Mouse (Mus musculus) MEL (cell line): ENCODE data around the gene Cntn1.

Experiments used
- CHD2 ChIP-seq: IDR thresholded peaks from 2 replicates; pipeline ENCODE4 v1.6.1; 2011; ENCODE audit warnings: low read length, improper control_type of control experiment
- CTCF ChIP-seq, 3 experiments: IDR thresholded peaks in 2 of 3; conservative IDR thresholded peaks in 1 of 3; 2 replicates each; pipeline ENCODE4 v1.5.1; 2011 to 2012; ENCODE audit warnings: low read length in 3 of 3, low read depth in 2 of 3, mild to moderate bottlenecking in 2 of 3, improper control_type of control experiment in 1 of 3, inconsistent platforms in 1 of 3, mixed read lengths in 1 of 3, moderate library complexity in 1 of 3; ENCODE audit not compliant: control insufficient read depth in 1 of 3, insufficient read depth in 1 of 3, poor library complexity in 1 of 3, severe bottlenecking in 1 of 3
- EP300 ChIP-seq, 2 experiments: IDR thresholded peaks; 2 replicates each; pipeline ENCODE4 v1.6.1; 2011; ENCODE audit warnings: improper control_type of control experiment in 2 of 2, low read length in 2 of 2, low read depth in 1 of 2, mild to moderate bottlenecking in 1 of 2
- MYC ChIP-seq: IDR thresholded peaks from 2 replicates; pipeline ENCODE4 v1.6.1; 2011; ENCODE audit warnings: low read depth, mild to moderate bottlenecking, low read length, improper control_type of control experiment, moderate library complexity
- POLR2A ChIP-seq, 2 experiments: IDR thresholded peaks; 2 replicates each; pipeline ENCODE4 v1.6.1; 2011 to 2012; ENCODE audit warnings: low read length in 2 of 2, mild to moderate bottlenecking in 2 of 2, control low read depth in 1 of 2, improper control_type of control experiment in 1 of 2, low read depth in 1 of 2, moderate library complexity in 1 of 2; ENCODE audit not compliant: control insufficient read depth in 1 of 2, insufficient read depth in 1 of 2, poor library complexity in 1 of 2
- POLR2AphosphoS5 ChIP-seq: IDR thresholded peaks from 2 replicates; pipeline ENCODE4 v1.6.1; 2012; ENCODE audit warnings: low read depth, borderline replicate concordance, mild to moderate bottlenecking, inconsistent platforms, low read length, moderate library complexity, mixed read lengths
- TCF12 ChIP-seq: IDR thresholded peaks from 2 replicates; pipeline ENCODE4 v1.6.1; 2014; ENCODE audit warnings: low read depth, mild to moderate bottlenecking, inconsistent platforms, low read length, improper control_type of control experiment, moderate library complexity
- ZKSCAN1 ChIP-seq: IDR thresholded peaks from 2 replicates; pipeline ENCODE4 v1.6.1; 2012; ENCODE audit warnings: low read depth, mild to moderate bottlenecking, inconsistent platforms, low read length, improper control_type of control experiment, moderate library complexity

GRCm38 (mm10) chr15:92001431-92001830 lies 49.5 kb upstream of the Cntn1 start:
- TF ChIP-seq ZKSCAN1 (no peak), CHD2 (no peak), CTCF (IDR thresholded peaks at IDR 0.05 in 2 of 3, conservative IDR thresholded peaks at IDR 0.05 in 1 of 3; ENCODE audit: control insufficient read depth in 1 of 3, insufficient read depth in 1 of 3, low read depth in 2 of 3, low read length in 3 of 3, poor library complexity in 1 of 3, severe bottlenecking in 1 of 3) (no peak), POLR2AphosphoS5 (no peak), MYC (no peak), TCF12 (no peak), EP300 (IDR thresholded peaks at IDR 0.05; ENCODE audit: low read depth in 1 of 2, low read length in 2 of 2) (no peak), POLR2A (IDR thresholded peaks at IDR 0.05; ENCODE audit: control insufficient read depth in 1 of 2, insufficient read depth in 1 of 2, low read depth in 1 of 2, low read length in 2 of 2, poor library complexity in 1 of 2) (no peak)
